Mouse (Mus musculus): ENCODE data around the gene Ppp1r1c. TPM values are rescaled to one million over a fixed set of nuclear protein-coding genes. Genes with fewer than 3 reads are reported as not detected.

The Ppp1r1c gene
- polyA plus RNA-seq, 1 experiment, result 4.1 TPM

- no peak for DNase-seq (ENCODE audit: low read depth)
- TF ChIP-seq CTCF (IDR thresholded peaks at IDR 0.05; ENCODE audit: borderline replicate concordance, extremely low read depth, insufficient read depth, insufficient read length), result no peak
- TF ChIP-seq POLR2A (IDR thresholded peaks at IDR 0.05; ENCODE audit: borderline replicate concordance, extremely low read depth, insufficient read depth, insufficient read length, poor library complexity, severe bottlenecking), result no peak
Observed at GRCm38 (mm10) chr2:79695939-79696338, 11.6 kb upstream of the Ppp1r1c start.

GRCm38 (mm10) chr2:79696478-79697230, 10.9 kb upstream of the Ppp1r1c start:
- TF ChIP-seq POLR2A (IDR thresholded peaks at IDR 0.05; ENCODE audit: borderline replicate concordance, extremely low read depth, insufficient read depth, insufficient read length, poor library complexity, severe bottlenecking) (no peak), CTCF (IDR thresholded peaks at IDR 0.05; ENCODE audit: borderline replicate concordance, extremely low read depth, insufficient read depth, insufficient read length) (no peak)
- no peak for DNase-seq (ENCODE audit: low read depth)

GRCm38 (mm10) chr2:79698166-79698565, 9.4 kb upstream of the Ppp1r1c start:
- DNase-seq (ENCODE audit: low read depth), result no peak
- TF ChIP-seq CTCF (IDR thresholded peaks at IDR 0.05; ENCODE audit: borderline replicate concordance, extremely low read depth, insufficient read depth, insufficient read length) (no peak), POLR2A (IDR thresholded peaks at IDR 0.05; ENCODE audit: borderline replicate concordance, extremely low read depth, insufficient read depth, insufficient read length, poor library complexity, severe bottlenecking) (no peak)

GRCm38 (mm10) chr2:79704773-79705172, 2.8 kb upstream of the Ppp1r1c start:
- no peak for DNase-seq (ENCODE audit: low read depth)
- TF ChIP-seq CTCF (IDR thresholded peaks at IDR 0.05; ENCODE audit: borderline replicate concordance, extremely low read depth, insufficient read depth, insufficient read length) (no peak), POLR2A (IDR thresholded peaks at IDR 0.05; ENCODE audit: borderline replicate concordance, extremely low read depth, insufficient read depth, insufficient read length, poor library complexity, severe bottlenecking) (no peak)

- TF ChIP-seq CTCF (IDR thresholded peaks at IDR 0.05; ENCODE audit: borderline replicate concordance, extremely low read depth, insufficient read depth, insufficient read length), result no peak
- TF ChIP-seq POLR2A (IDR thresholded peaks at IDR 0.05; ENCODE audit: borderline replicate concordance, extremely low read depth, insufficient read depth, insufficient read length, poor library complexity, severe bottlenecking), result no peak
- DNase-seq (ENCODE audit: low read depth), result no peak
Observed at GRCm38 (mm10) chr2:79713662-79714091, 6.1 kb downstream of the Ppp1r1c start.

GRCm38 (mm10) chr2:79714745-79715144, 7.2 kb downstream of the Ppp1r1c start:
- no peak for DNase-seq (ENCODE audit: low read depth)
- TF ChIP-seq CTCF (IDR thresholded peaks at IDR 0.05; ENCODE audit: borderline replicate concordance, extremely low read depth, insufficient read depth, insufficient read length) (no peak), POLR2A (IDR thresholded peaks at IDR 0.05; ENCODE audit: borderline replicate concordance, extremely low read depth, insufficient read depth, insufficient read length, poor library complexity, severe bottlenecking) (no peak)

- DNase-seq (ENCODE audit: low read depth), result peak; percentile 54
- TF ChIP-seq POLR2A (IDR thresholded peaks at IDR 0.05; ENCODE audit: borderline replicate concordance, extremely low read depth, insufficient read depth, insufficient read length, poor library complexity, severe bottlenecking) (no peak), CTCF (IDR thresholded peaks at IDR 0.05; ENCODE audit: borderline replicate concordance, extremely low read depth, insufficient read depth, insufficient read length) (no peak)
Observed at GRCm38 (mm10) chr2:79715925-79716324, 8.3 kb downstream of the Ppp1r1c start.

- no peak for DNase-seq (ENCODE audit: low read depth)
- TF ChIP-seq CTCF (IDR thresholded peaks at IDR 0.05; ENCODE audit: borderline replicate concordance, extremely low read depth, insufficient read depth, insufficient read length) (no peak), POLR2A (IDR thresholded peaks at IDR 0.05; ENCODE audit: borderline replicate concordance, extremely low read depth, insufficient read depth, insufficient read length, poor library complexity, severe bottlenecking) (no peak)
Observed at GRCm38 (mm10) chr2:79717846-79718245, 10.3 kb downstream of the Ppp1r1c start.

- DNase-seq (ENCODE audit: low read depth), result no peak
- TF ChIP-seq CTCF (IDR thresholded peaks at IDR 0.05; ENCODE audit: borderline replicate concordance, extremely low read depth, insufficient read depth, insufficient read length) (no peak), POLR2A (IDR thresholded peaks at IDR 0.05; ENCODE audit: borderline replicate concordance, extremely low read depth, insufficient read depth, insufficient read length, poor library complexity, severe bottlenecking) (no peak)
Observed at GRCm38 (mm10) chr2:79722415-79722814, 14.8 kb downstream of the Ppp1r1c start.

- peak; percentile 57 for DNase-seq (ENCODE audit: low read depth)
- TF ChIP-seq POLR2A (IDR thresholded peaks at IDR 0.05; ENCODE audit: borderline replicate concordance, extremely low read depth, insufficient read depth, insufficient read length, poor library complexity, severe bottlenecking), result no peak
- no peak for TF ChIP-seq CTCF (IDR thresholded peaks at IDR 0.05; ENCODE audit: borderline replicate concordance, extremely low read depth, insufficient read depth, insufficient read length)
Observed at GRCm38 (mm10) chr2:79738958-79739357, 31.4 kb downstream of the Ppp1r1c start.

GRCm38 (mm10) chr2:79741966-79742365, 34.4 kb downstream of the Ppp1r1c start:
- no peak for DNase-seq (ENCODE audit: low read depth)
- TF ChIP-seq POLR2A (IDR thresholded peaks at IDR 0.05; ENCODE audit: borderline replicate concordance, extremely low read depth, insufficient read depth, insufficient read length, poor library complexity, severe bottlenecking), result no peak
- TF ChIP-seq CTCF (IDR thresholded peaks at IDR 0.05; ENCODE audit: borderline replicate concordance, extremely low read depth, insufficient read depth, insufficient read length), result no peak

GRCm38 (mm10) chr2:79744164-79744563, 36.6 kb downstream of the Ppp1r1c start:
- no peak for TF ChIP-seq CTCF (IDR thresholded peaks at IDR 0.05; ENCODE audit: borderline replicate concordance, extremely low read depth, insufficient read depth, insufficient read length)

More at GRCm38 (mm10) chr2:79744164-79744563, 36.6 kb downstream of the Ppp1r1c start:
- DNase-seq (ENCODE audit: low read depth), result no peak
